Mouse (Mus musculus) liver, postnatal 0 days (tissue): Measurements from ENCODE around the gene Ccdc27.
A peak's percentile ranks its signal among the peaks of the same experiment; 100 is the strongest.

Experiments used
- CTCF ChIP-seq: sonication (generic); IDR thresholded peaks from 2 replicates; pipeline ENCODE4 v1.5.1; 2016; ENCODE audit warnings: antibody characterized with exemption, low read depth
- EP300 ChIP-seq: IDR thresholded peaks from 2 replicates; pipeline ENCODE4 v1.6.1; 2016; ENCODE audit warnings: antibody characterized with exemption, low read depth, mild to moderate bottlenecking

DNA sequence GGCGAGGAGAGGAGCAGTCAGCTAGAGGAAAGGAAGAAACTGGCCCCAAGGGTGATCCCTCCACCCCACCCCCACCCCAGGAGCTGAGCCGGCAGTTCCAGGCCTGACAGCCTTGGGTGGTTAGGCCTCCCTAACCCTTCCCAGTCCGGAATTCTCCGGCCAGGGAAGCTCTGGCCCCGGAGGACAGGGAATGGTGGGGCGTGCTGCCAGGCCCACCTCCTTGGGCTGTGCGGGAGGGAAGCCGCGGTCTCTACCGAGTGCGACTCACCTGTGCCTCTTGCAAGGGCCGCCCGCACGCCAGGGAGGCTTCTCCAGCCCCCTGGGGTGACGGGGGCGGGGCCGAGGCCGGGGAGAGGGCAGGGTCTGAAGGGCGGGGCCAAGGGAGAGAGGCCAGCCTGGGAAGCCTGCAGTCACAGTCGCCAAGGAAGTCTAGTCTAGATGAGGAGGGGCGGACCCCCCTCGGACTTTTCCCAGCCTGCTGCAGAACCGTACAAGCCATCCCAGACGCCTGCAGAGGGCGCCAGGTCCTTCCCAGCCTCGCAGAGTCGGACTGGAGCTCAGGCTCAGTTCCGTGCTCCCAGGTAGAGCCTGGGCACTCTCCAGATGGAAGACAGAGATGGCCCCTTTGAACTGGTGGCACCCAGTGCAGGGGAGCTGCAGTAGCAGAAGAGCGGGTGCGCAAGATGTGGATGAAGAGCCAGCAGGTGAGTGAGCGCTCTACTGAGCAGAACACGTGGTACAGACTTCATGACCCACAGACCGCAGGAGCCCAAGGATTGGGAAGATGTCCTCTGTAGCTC, 16.6 kb downstream of the Ccdc27 start, which contains the start of gene Smim1:
- TF ChIP-seq EP300, result no peak
- peak; percentile 72 for TF ChIP-seq CTCF
